Mouse (Mus musculus) forebrain, embryonic 15.5 days (tissue): ENCODE results near the gene Hjurp. TPM values are rescaled to one million over a fixed set of nuclear protein-coding genes. Genes with fewer than 3 reads are reported as not detected.

Source experiments
- ATAC-seq: fragments of 200-750 bp; cut with Nextera tagmentation; replicated peaks from 2 replicates; pipeline ENCODE4 v1.8.0; 2017; ENCODE audit warnings: mild to moderate bottlenecking, moderate TSS enrichment, moderate library complexity
- H3K27ac ChIP-seq: fragments of 300-500 bp; sonication (generic); replicated peaks from 2 replicates; pipeline ENCODE4 v1.5.1; 2015; ENCODE audit warnings: mild to moderate bottlenecking, inconsistent platforms
- H3K27me3 ChIP-seq: fragments of 300-500 bp; sonication (generic); 2 replicates; pipeline ENCODE4 v1.6.1; 2015; ENCODE audit warnings: inconsistent platforms
- H3K36me3 ChIP-seq: fragments of 300-500 bp; sonication (generic); 2 replicates; pipeline ENCODE4 v1.6.1; 2015; ENCODE audit warnings: mild to moderate bottlenecking, inconsistent platforms
- H3K4me1 ChIP-seq: fragments of 300-500 bp; sonication (generic); 2 replicates; pipeline ENCODE4 v1.6.1; 2015; ENCODE audit warnings: inconsistent platforms
- H3K4me2 ChIP-seq: fragments of 300-500 bp; sonication (generic); replicated peaks from 2 replicates; pipeline ENCODE4 v1.6.1; 2015; ENCODE audit warnings: mild to moderate bottlenecking, inconsistent platforms
- H3K4me3 ChIP-seq: fragments of 300-500 bp; sonication (generic); 2 replicates; pipeline ENCODE4 v1.5.1; 2015; ENCODE audit warnings: mild to moderate bottlenecking, inconsistent platforms
- H3K9ac ChIP-seq: fragments of 300-500 bp; sonication (generic); replicated peaks from 2 replicates; pipeline ENCODE4 v1.6.1; 2015; ENCODE audit warnings: mild to moderate bottlenecking, inconsistent platforms
- H3K9me3 ChIP-seq: fragments of 300-500 bp; sonication (generic); 2 replicates; pipeline ENCODE4 v1.6.1; 2016; ENCODE audit warnings: inconsistent platforms
- WGBS: fragments of 180-500 bp; shearing (Covaris S2); methylation state at CpG from one replicate; pipeline ENCODE4 v1.1.7; 2015; ENCODE audit warnings: mixed read lengths; 5-methylcytosine and 5-hydroxymethylcytosine counted together
- polyA plus RNA-seq: library from polyadenylated mRNA; unstranded; fragments of >200 nt; fragmentation: Nextera tagmentation; extraction: Ambion mirVana; gene quantifications from 2 replicates; pipeline ENCODE4 v1.2.1, GENCODE M21; 2015

Hjurp gene
- 115 and 118 TPM in 2 replicates for polyA plus RNA-seq

DNA sequence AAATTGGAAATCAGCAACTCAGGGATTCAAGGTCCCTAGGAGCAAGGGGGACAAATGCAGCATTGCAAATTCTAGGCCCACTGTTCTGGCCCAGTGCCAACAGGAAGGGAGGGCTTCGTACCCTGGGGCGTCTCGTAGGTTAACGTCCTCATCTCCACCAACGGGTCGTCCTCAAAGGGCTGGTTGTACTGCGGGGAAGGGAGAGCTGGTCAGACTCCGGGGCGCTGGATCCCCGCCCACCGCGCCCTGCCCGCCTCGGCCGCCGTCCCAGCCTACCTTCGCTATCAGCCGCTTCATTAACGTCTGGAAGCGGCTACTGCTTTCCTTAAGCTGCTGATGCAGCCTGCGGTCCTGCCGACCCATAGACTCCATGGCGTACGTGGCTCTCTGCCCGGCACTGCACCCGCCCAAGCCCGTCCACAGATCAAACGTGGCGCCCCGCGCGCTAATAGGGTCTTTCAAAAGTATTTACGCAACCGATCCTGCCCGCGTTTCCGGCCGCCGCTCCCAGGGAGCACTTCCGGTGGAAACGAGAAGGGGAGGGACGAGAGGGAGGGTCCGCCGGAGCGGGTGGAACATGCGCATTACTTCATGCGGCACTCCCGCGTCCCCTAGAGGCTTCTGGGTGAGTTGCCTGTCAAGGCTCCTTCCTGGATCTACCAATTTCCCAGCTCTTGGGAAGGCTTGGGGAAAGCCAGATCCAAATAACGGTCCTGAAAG lies at the start of gene Hjurp, which contains the start of gene Trpm8:
TSS of gene Hjurp (minus strand) at position 536 of the 720 bp plus-strand sequence.
TSS of gene Trpm8 (plus strand) at position 564 of the 720 bp plus-strand sequence.
- H3K9ac ChIP-seq: peak within 1 kb of the TSS; percentile 46
- peak within 1 kb of the TSS; percentile 55 for H3K27ac ChIP-seq
- peaks cover 5% of the 10 kb centered on the region; the same call in 1 of the 2 replicates for H3K9me3 ChIP-seq
- peaks cover 24% of the 10 kb centered on the region for H3K4me1 ChIP-seq
- peak; percentile 97 for ATAC-seq
- no peaks in the 10 kb centered on the region for H3K27me3 ChIP-seq
- WGBS: under 1% methylated on average over 50 of the region's 50 CpGs
- peaks cover 22% of the 10 kb centered on the region for H3K36me3 ChIP-seq
- peak within 1 kb of the TSS; percentile 41 for H3K4me3 ChIP-seq
- peak within 1 kb of the TSS; percentile 47 for H3K4me2 ChIP-seq

DNA sequence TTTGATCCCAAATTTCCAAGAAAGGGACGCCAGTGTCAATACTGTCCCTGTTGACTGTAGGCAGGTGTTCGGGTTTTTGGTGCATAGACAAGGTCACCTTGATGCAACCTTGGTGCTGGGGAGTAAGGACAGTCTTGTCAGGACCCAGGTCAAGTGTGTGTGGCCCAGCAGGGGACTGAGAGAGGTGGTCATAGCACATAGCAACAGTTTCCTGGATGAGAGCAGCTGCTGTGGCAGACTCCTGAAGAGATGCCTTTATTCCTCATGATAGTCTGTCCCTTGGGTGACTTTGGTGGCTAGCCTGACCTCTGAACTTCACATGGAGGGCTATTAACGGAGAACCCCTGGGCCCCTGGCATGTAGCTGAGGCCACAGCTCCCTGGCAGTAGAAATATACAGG lies 45.7 kb upstream of the Hjurp start:
- Histone ChIP-seq H3K36me3 (no peaks in the 10 kb centered on the region), H3K27ac (no peak overlapping the region), H3K9ac (no peak overlapping the region), H3K4me2 (no peak overlapping the region), H3K9me3 (no peaks in the 10 kb centered on the region), H3K4me3 (no peak overlapping the region), H3K27me3 (no peaks in the 10 kb centered on the region), H3K4me1 (no peaks in the 10 kb centered on the region)
- ATAC-seq: no peak
- whole genome bisulfite sequencing: 87% methylated on average over 3 of the region's 3 CpGs

DNA sequence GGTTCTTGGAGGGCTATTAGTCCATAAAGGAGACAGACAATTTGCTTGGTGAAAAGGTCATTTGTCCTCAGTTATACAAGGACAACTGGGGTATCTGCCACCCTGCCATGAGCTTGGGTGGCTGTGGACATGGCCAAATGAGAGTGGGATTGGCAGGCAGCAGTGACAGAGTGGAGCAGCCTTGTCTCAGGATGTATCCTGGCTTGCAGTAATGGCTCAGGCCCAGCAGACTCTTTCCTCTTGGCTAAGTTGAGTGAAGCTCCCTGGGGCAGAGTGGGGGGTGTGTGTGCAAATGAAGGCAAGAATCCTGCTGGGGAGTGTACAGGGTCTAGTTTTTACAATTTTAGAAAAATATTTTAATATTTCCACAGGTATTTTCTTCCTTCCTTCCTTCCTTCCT lies 44.7 kb upstream of the Hjurp start:
- no peak overlapping the region for H3K4me3 ChIP-seq
- no peaks in the 10 kb centered on the region for H3K9me3 ChIP-seq
- no peak overlapping the region for H3K27ac ChIP-seq
- H3K36me3 ChIP-seq: no peaks in the 10 kb centered on the region
- no peaks in the 10 kb centered on the region for H3K27me3 ChIP-seq
- H3K4me2 ChIP-seq: no peak overlapping the region
- no peak for ATAC-seq
- H3K4me1 ChIP-seq: no peaks in the 10 kb centered on the region
- no peak overlapping the region for H3K9ac ChIP-seq

DNA sequence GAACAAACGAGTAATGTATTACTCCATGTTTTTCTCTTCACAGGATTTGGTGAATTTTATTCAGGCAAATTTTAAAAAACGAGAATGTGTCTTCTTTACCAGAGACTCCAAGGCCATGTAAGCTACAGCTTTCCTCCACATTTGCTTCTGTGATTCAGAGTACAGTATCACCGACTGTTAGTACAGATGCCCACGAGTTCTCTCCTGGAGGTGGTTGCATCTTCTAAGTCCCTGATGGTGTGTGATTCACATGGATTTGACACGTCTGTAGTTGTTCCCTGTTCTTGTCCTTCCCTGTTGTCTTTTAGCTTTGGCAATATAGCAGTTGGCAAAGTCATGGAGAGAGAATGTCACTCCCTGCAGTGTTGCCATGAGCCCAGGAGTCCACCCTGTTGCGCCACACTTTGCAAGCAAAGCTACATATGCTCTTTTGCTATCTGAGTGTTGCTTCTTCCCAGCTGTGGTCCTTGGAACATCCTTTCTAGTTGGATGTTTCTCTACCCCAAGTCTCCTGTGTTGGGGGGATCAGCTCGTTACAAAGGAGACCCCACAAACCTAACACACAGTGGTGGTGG lies 43.5 kb upstream of the Hjurp start:
- 69% methylated on average over 7 of the region's 7 CpGs for WGBS
- H3K9me3 ChIP-seq: no peaks in the 10 kb centered on the region
- no peaks in the 10 kb centered on the region for H3K27me3 ChIP-seq
- H3K27ac ChIP-seq: no peak overlapping the region
- H3K4me2 ChIP-seq: no peak overlapping the region
- H3K9ac ChIP-seq: no peak overlapping the region
- no peaks in the 10 kb centered on the region for H3K4me1 ChIP-seq
- no peak overlapping the region for H3K4me3 ChIP-seq
- no peak for ATAC-seq
- no peaks in the 10 kb centered on the region for H3K36me3 ChIP-seq

DNA sequence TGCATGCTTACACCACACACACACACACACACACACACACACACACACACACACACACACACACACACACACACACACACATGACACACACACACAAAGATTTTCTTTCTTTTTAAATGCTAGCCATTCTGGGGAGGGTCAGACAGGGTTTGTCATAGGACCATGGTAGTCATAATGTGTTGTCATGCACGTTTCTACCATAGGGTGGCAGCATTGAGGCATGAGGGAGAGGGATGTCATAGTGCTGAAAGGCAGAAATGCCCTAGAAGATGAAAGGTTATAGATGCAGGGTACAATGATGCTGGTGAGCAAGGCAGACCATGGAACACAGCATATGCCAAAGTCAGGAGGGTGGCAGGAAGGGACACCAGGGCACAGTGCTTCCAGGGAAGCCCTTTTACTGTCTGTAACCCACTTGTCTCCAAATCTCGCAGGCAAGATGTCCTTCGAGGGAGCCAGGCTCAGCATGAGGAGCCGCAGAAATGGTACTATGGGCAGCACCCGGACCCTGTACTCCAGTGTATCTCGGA lies 41.2 kb upstream of the Hjurp start:
- H3K4me3 ChIP-seq: no peak overlapping the region
- H3K36me3 ChIP-seq: no peaks in the 10 kb centered on the region
- 75% methylated on average over 6 of the region's 6 CpGs for WGBS
- no peak overlapping the region for H3K27ac ChIP-seq
- ATAC-seq: no peak
- H3K4me2 ChIP-seq: no peak overlapping the region
- no peaks in the 10 kb centered on the region for H3K27me3 ChIP-seq
- H3K9me3 ChIP-seq: no peaks in the 10 kb centered on the region
- H3K9ac ChIP-seq: no peak overlapping the region
- no peaks in the 10 kb centered on the region for H3K4me1 ChIP-seq

DNA sequence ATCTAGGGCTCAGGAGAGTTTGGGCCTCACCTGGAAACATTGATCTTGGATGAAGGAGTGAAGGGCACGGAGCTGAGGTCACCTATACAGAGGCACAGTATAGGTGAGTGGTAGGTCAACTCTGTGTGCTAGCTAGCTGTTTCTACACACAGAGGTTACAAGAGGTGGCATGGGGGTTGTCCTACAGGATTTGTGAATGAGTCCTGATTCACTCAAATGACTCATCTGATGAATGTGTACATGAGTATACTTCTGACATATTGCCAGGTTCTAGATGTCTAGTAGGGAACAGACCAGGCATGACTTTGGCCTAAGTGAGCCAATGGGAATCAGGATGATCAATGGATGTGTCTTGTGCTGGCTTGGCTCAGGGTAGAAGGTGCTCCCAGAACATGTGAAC lies 39.8 kb upstream of the Hjurp start:
- Histone ChIP-seq H3K9me3 (no peaks in the 10 kb centered on the region), H3K4me3 (no peak overlapping the region), H3K36me3 (no peaks in the 10 kb centered on the region), H3K9ac (no peak overlapping the region), H3K27me3 (no peaks in the 10 kb centered on the region), H3K27ac (no peak overlapping the region), H3K4me1 (no peaks in the 10 kb centered on the region), H3K4me2 (no peak overlapping the region)
- ATAC-seq: no peak
- WGBS: 84% methylated on average over 1 of the region's 1 CpGs

DNA sequence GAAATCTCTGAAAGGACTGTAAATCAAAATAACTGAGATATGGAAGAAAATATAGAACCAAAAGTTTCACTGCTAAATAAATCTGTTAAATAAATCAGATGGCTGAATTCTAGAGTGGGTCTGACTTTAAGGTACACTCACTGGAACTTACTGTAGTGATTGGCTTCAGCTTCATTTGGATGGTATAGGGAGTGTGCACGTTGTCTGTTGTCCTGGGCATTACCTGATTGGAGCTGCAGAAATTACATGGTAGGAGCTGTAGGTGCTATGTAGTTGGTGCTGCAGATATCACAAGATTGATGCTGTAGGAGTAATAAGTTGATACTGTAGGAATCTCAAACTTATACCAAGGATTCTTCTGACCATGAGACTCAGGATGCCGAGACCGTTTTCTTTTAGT lies 32.9 kb upstream of the Hjurp start:
- H3K4me2 ChIP-seq: no peak overlapping the region
- H3K27me3 ChIP-seq: no peaks in the 10 kb centered on the region
- H3K27ac ChIP-seq: no peak overlapping the region
- ATAC-seq: no peak
- peaks cover 48% of the 10 kb centered on the region for H3K9me3 ChIP-seq
- no peaks in the 10 kb centered on the region for H3K36me3 ChIP-seq
- H3K9ac ChIP-seq: no peak overlapping the region
- WGBS: 67% methylated on average over 3 of the region's 3 CpGs
- H3K4me1 ChIP-seq: no peaks in the 10 kb centered on the region
- H3K4me3 ChIP-seq: no peak overlapping the region

DNA sequence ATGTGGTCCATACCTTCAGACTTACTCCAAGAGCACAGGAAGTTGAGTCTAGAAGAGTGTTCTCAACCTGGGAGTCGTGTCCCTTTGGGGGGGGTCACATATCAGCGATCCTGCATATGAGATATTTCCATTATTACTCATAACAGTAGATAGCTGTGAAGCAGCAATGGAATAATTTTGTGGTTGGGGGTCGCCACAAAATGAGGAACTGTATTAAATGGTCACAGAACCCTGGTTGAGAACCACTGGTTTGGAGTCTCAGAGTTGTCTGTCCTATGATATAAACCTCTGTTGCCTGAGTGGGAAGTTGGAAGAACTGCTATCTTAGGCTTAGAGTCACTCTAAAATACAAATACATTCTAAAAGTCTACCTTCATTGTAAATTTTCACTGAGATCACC lies 32.5 kb upstream of the Hjurp start:
- H3K9ac ChIP-seq: no peak overlapping the region
- H3K27ac ChIP-seq: no peak overlapping the region
- H3K9me3 ChIP-seq: peaks cover 52% of the 10 kb centered on the region
- no peak overlapping the region for H3K4me3 ChIP-seq
- no peaks in the 10 kb centered on the region for H3K36me3 ChIP-seq
- H3K27me3 ChIP-seq: no peaks in the 10 kb centered on the region
- H3K4me1 ChIP-seq: no peaks in the 10 kb centered on the region
- 56% methylated on average over 3 of the region's 3 CpGs for WGBS
- ATAC-seq: no peak
- no peak overlapping the region for H3K4me2 ChIP-seq

DNA sequence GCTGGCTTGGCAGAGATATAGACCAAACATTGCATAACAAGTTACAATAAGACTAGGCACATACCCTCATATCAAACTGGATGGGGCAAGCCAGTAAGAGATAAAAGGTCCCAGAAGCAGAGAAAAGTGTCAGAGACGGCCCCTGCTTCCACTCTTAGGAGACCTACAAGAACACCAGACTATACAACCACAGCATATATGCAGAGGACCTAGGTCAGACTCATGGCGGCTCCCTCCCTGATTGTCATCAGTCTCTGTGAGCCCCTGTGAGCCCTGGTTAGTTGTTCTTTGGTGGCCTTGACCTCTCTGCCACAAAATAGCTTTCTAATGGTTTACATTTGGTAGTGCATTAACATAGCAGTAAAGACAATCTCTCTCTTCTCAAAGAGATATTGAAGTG lies 31.6 kb upstream of the Hjurp start:
- no peak overlapping the region for H3K27ac ChIP-seq
- H3K36me3 ChIP-seq: no peaks in the 10 kb centered on the region
- no peaks in the 10 kb centered on the region for H3K27me3 ChIP-seq
- no peak for ATAC-seq
- no peak overlapping the region for H3K4me3 ChIP-seq
- no peak overlapping the region for H3K9ac ChIP-seq
- WGBS: 50% methylated on average over 2 of the region's 2 CpGs
- peaks cover 60% of the 10 kb centered on the region for H3K9me3 ChIP-seq
- no peak overlapping the region for H3K4me2 ChIP-seq
- no peaks in the 10 kb centered on the region for H3K4me1 ChIP-seq

DNA sequence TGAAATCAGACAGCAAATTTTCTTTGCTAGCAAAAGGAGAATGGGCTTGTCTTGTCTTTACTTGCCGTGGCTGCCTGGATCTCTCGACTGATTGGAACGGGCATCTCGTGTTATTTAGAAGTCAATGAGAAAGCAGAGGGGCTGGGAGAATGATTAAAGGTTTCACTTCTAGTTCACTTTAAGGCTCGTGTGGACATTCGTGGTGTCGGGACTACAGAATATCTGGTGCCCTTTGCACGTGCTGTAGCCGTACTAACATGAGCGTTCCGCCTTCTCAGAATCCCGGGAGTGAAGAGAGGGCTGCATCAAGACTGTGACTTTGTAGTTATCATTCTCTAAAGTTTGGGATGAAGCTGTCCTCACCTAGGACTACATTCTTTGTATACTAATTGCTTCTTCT lies 29.7 kb upstream of the Hjurp start:
- ATAC-seq: no peak
- H3K9me3 ChIP-seq: peaks cover 73% of the 10 kb centered on the region
- no peak overlapping the region for H3K27ac ChIP-seq
- WGBS: 65% methylated on average over 12 of the region's 12 CpGs
- H3K36me3 ChIP-seq: no peaks in the 10 kb centered on the region
- H3K4me3 ChIP-seq: no peak overlapping the region
- H3K9ac ChIP-seq: no peak overlapping the region
- H3K27me3 ChIP-seq: no peaks in the 10 kb centered on the region
- no peaks in the 10 kb centered on the region for H3K4me1 ChIP-seq
- no peak overlapping the region for H3K4me2 ChIP-seq

DNA sequence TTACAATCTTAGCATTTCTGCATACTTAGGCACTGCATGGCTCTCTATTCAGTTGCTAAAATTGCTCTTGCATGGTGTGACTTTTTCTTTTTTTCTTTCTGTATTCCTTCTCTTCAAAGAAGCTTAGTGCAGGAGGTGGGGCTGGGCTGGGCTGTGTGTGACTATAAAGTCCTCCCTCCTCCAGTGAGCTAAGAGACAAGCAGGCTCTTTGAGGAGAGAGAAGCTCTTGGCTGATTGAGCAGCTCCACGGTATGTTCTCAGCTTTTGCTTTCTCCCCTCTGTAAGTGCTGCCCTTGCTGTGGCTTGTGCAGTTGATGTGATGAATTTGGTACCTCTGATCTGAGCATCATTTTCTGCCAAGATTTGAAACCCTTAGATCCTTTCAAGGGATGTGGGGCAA lies 29.1 kb upstream of the Hjurp start:
- H3K9ac ChIP-seq: no peak overlapping the region
- H3K4me1 ChIP-seq: no peaks in the 10 kb centered on the region
- no peak overlapping the region for H3K27ac ChIP-seq
- ATAC-seq: no peak
- no peaks in the 10 kb centered on the region for H3K27me3 ChIP-seq
- H3K36me3 ChIP-seq: no peaks in the 10 kb centered on the region
- 59% methylated on average over 1 of the region's 1 CpGs for WGBS
- no peak overlapping the region for H3K4me3 ChIP-seq
- peaks cover 79% of the 10 kb centered on the region for H3K9me3 ChIP-seq
- H3K4me2 ChIP-seq: no peak overlapping the region

DNA sequence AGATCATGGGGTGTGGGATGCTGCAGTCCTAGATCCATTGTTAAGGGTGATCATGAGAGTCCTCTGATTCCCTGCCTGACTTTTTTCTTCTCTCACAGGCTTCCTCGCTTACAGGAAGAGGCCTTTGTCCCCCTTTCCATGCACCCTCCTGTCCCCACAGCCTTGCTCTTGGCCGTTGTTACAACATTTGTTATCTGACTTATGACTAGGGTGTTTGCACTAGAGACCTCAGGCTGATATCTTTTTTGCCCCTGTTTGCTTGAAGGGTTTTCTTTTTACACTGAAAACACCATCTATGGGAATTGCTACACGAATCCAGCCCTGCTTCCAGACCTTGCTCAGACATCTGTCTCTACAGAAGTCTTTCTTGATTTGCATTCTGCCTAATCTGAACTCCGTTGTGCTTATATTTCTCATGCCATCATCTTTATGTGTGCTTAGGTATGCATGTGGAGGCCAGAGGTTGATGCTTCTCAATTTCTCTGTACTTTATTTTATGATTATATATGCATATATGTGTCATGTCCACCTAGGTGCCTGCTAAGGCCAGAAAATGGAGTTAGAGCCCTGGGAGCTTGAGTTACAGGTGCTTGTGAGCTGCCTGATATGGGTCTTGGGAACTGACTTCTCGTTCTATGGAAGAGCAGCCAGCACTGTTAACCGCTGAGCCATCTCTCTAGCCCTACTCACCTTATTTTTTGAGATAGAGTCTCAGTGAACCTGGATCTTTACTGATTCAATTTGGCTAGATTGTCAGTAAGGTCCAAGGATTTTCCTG lies 27.8 kb upstream of the Hjurp start:
- no peaks in the 10 kb centered on the region for H3K27me3 ChIP-seq
- H3K4me3 ChIP-seq: no peak overlapping the region
- no peaks in the 10 kb centered on the region for H3K4me1 ChIP-seq
- peaks cover 88% of the 10 kb centered on the region for H3K9me3 ChIP-seq
- H3K9ac ChIP-seq: no peak overlapping the region
- no peaks in the 10 kb centered on the region for H3K36me3 ChIP-seq
- no peak overlapping the region for H3K27ac ChIP-seq
- WGBS: 46% methylated on average over 6 of the region's 6 CpGs
- ATAC-seq: no peak
- no peak overlapping the region for H3K4me2 ChIP-seq
